Mouse (Mus musculus) limb, embryonic 11.5 days (tissue): ENCODE data around the gene Hist1h2bc. TPM values are rescaled to one million over a fixed set of nuclear protein-coding genes. Genes with fewer than 3 reads are reported as not detected.

ENCODE experiments used
- ATAC-seq: fragments of 200-750 bp; cut with Nextera tagmentation; 2 replicates; pipeline ENCODE4 v1.8.0; 2017; ENCODE audit warnings: low read depth; ENCODE audit not compliant: insufficient number of reproducible peaks, low FRiP score, low TSS enrichment
- DNase-seq: peaks from one replicate; pipeline ENCODE4 v3.0.0-alpha.2; 2015; ENCODE audit warnings: low spot score
- H3K27ac ChIP-seq: fragments of 300-500 bp; sonication (generic); replicated peaks from 2 replicates; pipeline ENCODE4 v1.5.1; 2014; ENCODE audit warnings: low read depth, mild to moderate bottlenecking, low read length
- H3K27me3 ChIP-seq: fragments of 300-500 bp; sonication (generic); 2 replicates; pipeline ENCODE4 v1.6.1; 2014; ENCODE audit warnings: mild to moderate bottlenecking, low read length, mixed read lengths; ENCODE audit not compliant: control insufficient read depth, insufficient read depth
- H3K36me3 ChIP-seq: fragments of 300-500 bp; sonication (generic); 2 replicates; pipeline ENCODE4 v1.6.1; 2014; ENCODE audit warnings: mild to moderate bottlenecking, low read length, moderate library complexity, mixed read lengths; ENCODE audit not compliant: control insufficient read depth, insufficient read depth
- H3K4me1 ChIP-seq: fragments of 300-500 bp; sonication (generic); 2 replicates; pipeline ENCODE4 v1.6.1; 2014; ENCODE audit warnings: low read length, mixed read lengths; ENCODE audit not compliant: control insufficient read depth, insufficient read depth
- H3K4me2 ChIP-seq: fragments of 300-500 bp; sonication (generic); 2 replicates; pipeline ENCODE4 v1.6.1; 2014; ENCODE audit warnings: low read depth, mild to moderate bottlenecking, moderate library complexity; ENCODE audit not compliant: severe bottlenecking
- H3K4me3 ChIP-seq: fragments of 300-500 bp; sonication (generic); 2 replicates; pipeline ENCODE4 v1.5.1; 2014; ENCODE audit warnings: low read depth, low read length
- H3K9ac ChIP-seq: fragments of 300-500 bp; sonication (generic); 2 replicates; pipeline ENCODE4 v1.6.1; 2014; ENCODE audit warnings: mild to moderate bottlenecking, low read length
- H3K9me3 ChIP-seq: fragments of 300-500 bp; sonication (generic); 2 replicates; pipeline ENCODE4 v1.6.1; 2016; ENCODE audit warnings: low read length; ENCODE audit not compliant: control insufficient read depth
- WGBS: fragments of 180-500 bp; shearing (Covaris S2); extraction: QIAGEN DNeasy Blood & Tissue Kit; methylation state at CpG from one replicate; pipeline ENCODE4 v1.1.7; 2014; 5-methylcytosine and 5-hydroxymethylcytosine counted together
- polyA plus RNA-seq: library from polyadenylated mRNA; unstranded; fragments of >200 nt; fragmentation: Nextera tagmentation; extraction: Ambion mirVana; gene quantifications from 2 replicates; pipeline ENCODE4 v1.2.1, GENCODE M21; 2014

Hist1h2bc gene
- polyA plus RNA-seq, 1 experiment from 2014 or later: 19.9 TPM

- H3K9ac ChIP-seq: peak overlapping the region; percentile 72
- H3K27ac ChIP-seq: peak overlapping the region; percentile 96
- DNase-seq (peak; percentile 69), ATAC-seq (no peak)
- no peaks in the 10 kb centered on the region for H3K4me1 ChIP-seq
- H3K4me3 ChIP-seq: peak overlapping the region; percentile 35
- H3K27me3 ChIP-seq: no peaks in the 10 kb centered on the region
- peak overlapping the region; percentile 58 for H3K4me2 ChIP-seq
- H3K9me3 ChIP-seq: no peaks in the 10 kb centered on the region
- WGBS: 20% methylated on average over 15 of the region's 15 CpGs
- no peaks in the 10 kb centered on the region for H3K36me3 ChIP-seq
Measured at GRCm38 (mm10) chr13:23685121-23685861, 1.3 kb downstream of the Hist1h2bc start.

- 78% methylated on average over 4 of the region's 4 CpGs for WGBS
- Histone ChIP-seq H3K4me1 (no peaks in the 10 kb centered on the region), H3K9ac (no peak overlapping the region; the same call in 1 of the 2 replicates), H3K9me3 (no peaks in the 10 kb centered on the region), H3K36me3 (no peaks in the 10 kb centered on the region), H3K4me2 (peak overlapping the region; percentile 58), H3K27me3 (no peaks in the 10 kb centered on the region), H3K27ac (peak overlapping the region; percentile 96), H3K4me3 (peak overlapping the region; percentile 35)
- DNase-seq (peak; percentile 18), ATAC-seq (no peak)
Measured at GRCm38 (mm10) chr13:23685966-23686365, 2.0 kb downstream of the Hist1h2bc start.

- H3K4me3 ChIP-seq: no peak overlapping the region
- no peaks in the 10 kb centered on the region for H3K27me3 ChIP-seq
- DNase-seq (peak; percentile 16), ATAC-seq (no peak)
- no peaks in the 10 kb centered on the region for H3K9me3 ChIP-seq
- H3K9ac ChIP-seq: no peak overlapping the region
- no peak overlapping the region for H3K4me2 ChIP-seq
- H3K27ac ChIP-seq: no peak overlapping the region
- WGBS: 85% methylated on average over 4 of the region's 4 CpGs
- no peaks in the 10 kb centered on the region for H3K4me1 ChIP-seq
- no peaks in the 10 kb centered on the region for H3K36me3 ChIP-seq
Measured at GRCm38 (mm10) chr13:23687181-23687580, 3.2 kb downstream of the Hist1h2bc start.

- no peaks in the 10 kb centered on the region for H3K9me3 ChIP-seq
- no peak for ATAC-seq
- H3K4me1 ChIP-seq: no peaks in the 10 kb centered on the region
- WGBS: 92% methylated on average over 7 of the region's 7 CpGs
- H3K27ac ChIP-seq: no peak overlapping the region
- no peak overlapping the region for H3K4me3 ChIP-seq
- peak; percentile 14 for DNase-seq
- H3K36me3 ChIP-seq: no peaks in the 10 kb centered on the region
- H3K4me2 ChIP-seq: no peak overlapping the region
- H3K27me3 ChIP-seq: no peaks in the 10 kb centered on the region
- H3K9ac ChIP-seq: no peak overlapping the region
Measured at GRCm38 (mm10) chr13:23687907-23688306, 3.9 kb downstream of the Hist1h2bc start.

GRCm38 (mm10) chr13:23688956-23689355 lies 5.0 kb downstream of the Hist1h2bc start:
- Histone ChIP-seq H3K4me2 (no peak overlapping the region), H3K4me1 (no peaks in the 10 kb centered on the region), H3K27me3 (no peaks in the 10 kb centered on the region), H3K9me3 (no peaks in the 10 kb centered on the region), H3K27ac (no peak overlapping the region), H3K36me3 (no peaks in the 10 kb centered on the region), H3K4me3 (no peak overlapping the region), H3K9ac (no peak overlapping the region)
- no peak for ATAC-seq
- 86% methylated on average over 2 of the region's 2 CpGs for WGBS
- peak; percentile 9 for DNase-seq

- DNase-seq (peak; percentile 15), ATAC-seq (no peak)
- no peaks in the 10 kb centered on the region for H3K4me1 ChIP-seq
- H3K9ac ChIP-seq: no peak overlapping the region
- H3K27me3 ChIP-seq: no peaks in the 10 kb centered on the region
- no peak overlapping the region for H3K4me3 ChIP-seq
- H3K9me3 ChIP-seq: no peaks in the 10 kb centered on the region
- H3K4me2 ChIP-seq: no peak overlapping the region
- H3K27ac ChIP-seq: no peak overlapping the region
- H3K36me3 ChIP-seq: no peaks in the 10 kb centered on the region
- WGBS: 81% methylated on average over 2 of the region's 2 CpGs
Measured at GRCm38 (mm10) chr13:23689459-23689858, 5.5 kb downstream of the Hist1h2bc start.

GRCm38 (mm10) chr13:23693856-23694440 lies 9.9 kb downstream of the Hist1h2bc start:
- Histone ChIP-seq H3K4me3 (no peak overlapping the region), H3K4me2 (no peak overlapping the region), H3K9me3 (no peaks in the 10 kb centered on the region), H3K4me1 (no peaks in the 10 kb centered on the region), H3K27me3 (no peaks in the 10 kb centered on the region), H3K27ac (no peak overlapping the region), H3K36me3 (no peaks in the 10 kb centered on the region), H3K9ac (no peak overlapping the region)
- WGBS: 83% methylated on average over 6 of the region's 6 CpGs
- peak; percentile 14 for DNase-seq
- ATAC-seq: no peak

- Histone ChIP-seq H3K4me3 (no peak overlapping the region), H3K36me3 (no peaks in the 10 kb centered on the region), H3K4me1 (no peaks in the 10 kb centered on the region), H3K27ac (no peak overlapping the region), H3K9ac (no peak overlapping the region), H3K27me3 (no peaks in the 10 kb centered on the region), H3K9me3 (no peaks in the 10 kb centered on the region), H3K4me2 (no peak overlapping the region)
- WGBS: 93% methylated on average over 9 of the region's 9 CpGs
- DNase-seq (no peak), ATAC-seq (no peak)
Measured at GRCm38 (mm10) chr13:23694956-23695355, 11.0 kb downstream of the Hist1h2bc start.
